Mouse (Mus musculus) monocyte, adult 2 months (primary cell): ENCODE measurements around the gene Prss12.

Experiments
- DNase-seq, 2 experiments: peaks; one replicate each; pipeline ENCODE4 v3.0.0; 2022; ENCODE audit warnings: low spot score in 2 of 2, low read depth in 1 of 2

Prss12 gene

DNA sequence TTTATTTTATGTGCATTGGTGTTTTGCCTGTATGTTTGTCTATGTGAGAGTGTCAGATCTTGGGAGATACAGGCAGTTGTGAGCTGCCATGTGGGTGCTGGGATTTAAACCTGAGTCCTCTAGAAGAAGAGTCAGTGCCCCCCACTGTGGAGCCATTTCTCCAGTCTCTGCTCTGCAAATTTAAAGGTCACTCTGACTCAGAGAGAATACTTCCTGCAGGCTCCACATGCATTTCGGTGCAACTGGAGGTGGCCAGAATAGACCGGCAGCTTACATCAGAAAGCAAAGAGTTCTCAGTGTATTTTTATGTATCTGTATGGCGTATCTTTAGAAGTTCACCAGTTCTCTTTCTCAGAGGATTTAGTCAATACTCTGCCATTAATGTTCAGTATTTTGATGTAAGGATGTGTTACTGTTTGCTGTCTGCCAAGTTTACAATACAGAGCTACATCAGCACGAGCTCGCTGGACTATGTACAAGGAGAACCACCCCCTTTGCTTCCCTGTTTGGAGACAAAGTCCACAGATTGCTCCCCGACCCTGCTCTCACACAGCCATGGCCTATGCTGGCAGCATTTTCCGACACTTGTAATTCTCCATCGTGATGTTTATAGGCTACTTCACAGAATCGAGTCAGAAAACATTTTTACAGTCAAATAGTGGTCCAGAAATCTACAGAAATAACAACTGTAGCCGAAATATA is 81.2 kb downstream of the Prss12 start:
- no peak for DNase-seq

DNA sequence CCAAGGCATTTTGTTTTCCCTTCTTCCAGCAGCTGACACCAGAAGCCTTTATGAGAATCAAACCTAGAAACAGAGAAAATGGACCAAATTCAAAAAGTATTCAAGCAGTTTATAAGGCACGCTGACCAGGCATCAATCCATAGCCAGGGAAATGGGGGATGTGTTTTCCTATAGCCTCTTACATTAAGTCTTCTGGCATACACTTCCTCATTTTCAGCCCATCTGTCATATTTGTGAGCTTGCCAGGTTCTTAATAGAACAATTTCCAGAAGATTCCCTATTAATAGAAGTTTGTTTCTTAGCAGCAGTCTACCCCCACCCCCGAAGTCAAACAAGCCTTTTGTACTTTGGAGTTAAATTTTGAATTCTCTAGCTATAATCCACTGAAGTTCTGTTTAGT is 84.4 kb downstream of the Prss12 start:
- no peak for DNase-seq

DNA sequence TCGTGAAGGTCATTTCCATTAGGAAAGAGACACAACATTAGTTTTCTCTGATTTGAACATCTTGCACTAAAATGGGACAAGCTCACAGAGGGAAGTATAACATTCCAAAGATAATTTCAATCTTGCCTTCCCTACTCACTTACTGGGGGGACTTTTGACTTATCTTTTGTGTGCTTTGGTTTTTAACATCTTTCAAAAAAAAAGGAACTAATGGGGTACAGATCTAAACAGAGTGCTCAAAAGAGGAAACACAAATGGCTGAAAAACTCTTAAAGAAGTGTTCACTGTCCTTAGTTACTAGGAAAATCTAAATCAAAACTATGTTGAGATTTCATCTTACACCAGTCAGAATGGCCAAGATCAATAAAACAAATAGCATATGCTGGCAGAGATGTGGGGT is 90.6 kb downstream of the Prss12 start:
- DNase-seq, result no peak

DNA sequence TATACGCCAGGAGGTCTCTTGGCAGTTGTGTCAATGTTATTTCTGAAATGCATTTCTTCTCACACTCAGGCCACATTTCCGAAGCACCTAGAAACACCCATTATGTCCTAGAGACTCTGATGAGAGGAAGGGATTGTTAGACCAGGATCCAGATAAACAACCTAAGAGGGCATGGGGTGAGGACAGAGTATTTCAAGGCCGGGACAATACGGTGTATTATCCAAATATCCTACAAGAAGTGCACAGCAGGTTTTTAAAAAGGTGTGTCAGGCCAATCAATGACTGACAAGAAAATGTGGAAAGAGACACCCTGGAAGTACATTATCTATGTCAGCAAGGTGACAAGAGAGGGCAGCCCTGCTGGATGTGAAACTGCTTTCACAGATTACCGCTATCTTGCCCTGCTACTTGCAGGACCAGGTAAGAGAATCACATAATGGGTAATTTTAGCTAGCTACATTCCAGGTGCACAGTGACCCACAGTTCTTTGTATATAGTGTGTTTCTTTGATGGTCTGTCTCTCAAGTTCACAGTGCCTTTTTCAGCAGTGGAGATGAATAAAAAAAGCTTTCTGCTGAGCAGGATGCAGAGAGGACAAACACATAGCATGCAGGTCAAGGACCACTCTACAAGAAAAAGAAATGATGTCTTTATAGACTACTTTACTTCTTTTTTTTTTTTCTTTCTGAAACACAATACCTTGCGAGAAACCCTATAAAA is 97.0 kb downstream of the Prss12 start:
- no peak for DNase-seq

DNA sequence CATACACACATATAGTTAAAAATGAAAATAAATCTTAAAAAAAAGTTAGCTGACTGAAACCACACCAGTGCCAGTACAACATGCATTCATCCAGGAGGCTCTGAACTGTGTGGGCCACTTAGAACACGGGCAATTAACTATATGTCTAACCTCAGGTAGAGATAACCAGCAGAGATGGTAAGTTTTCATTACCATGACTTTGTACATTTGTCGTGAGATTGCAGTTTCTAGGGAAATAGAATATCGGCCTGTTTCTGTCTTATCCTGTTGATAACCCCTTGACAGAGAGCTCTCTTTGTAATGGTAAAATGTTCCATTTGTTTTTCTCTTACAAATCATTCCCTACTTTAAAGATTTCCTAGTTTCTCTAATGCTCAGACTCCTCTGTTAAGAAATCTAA is 103.8 kb downstream of the Prss12 start:
- no peak for DNase-seq

DNA sequence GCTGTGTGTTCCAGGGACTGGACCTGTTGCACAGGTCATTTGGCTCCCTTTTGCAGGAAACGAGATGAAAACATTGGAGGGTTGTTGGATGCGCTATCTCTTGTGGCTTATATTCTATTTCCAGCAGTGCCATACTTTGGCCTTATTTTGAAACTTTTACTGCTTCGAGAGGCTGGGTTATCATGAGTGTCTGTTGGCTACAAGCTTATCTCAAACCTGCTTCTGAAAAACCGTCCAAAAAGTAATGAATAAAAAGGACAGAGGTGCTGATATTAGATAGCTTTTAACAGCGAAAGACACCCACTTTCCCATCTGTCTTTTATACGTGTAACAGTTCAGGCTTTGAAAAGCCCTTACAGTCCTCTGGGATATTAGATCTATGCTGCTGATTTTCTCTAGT is 107.2 kb downstream of the Prss12 start:
- DNase-seq, result no peak

DNA sequence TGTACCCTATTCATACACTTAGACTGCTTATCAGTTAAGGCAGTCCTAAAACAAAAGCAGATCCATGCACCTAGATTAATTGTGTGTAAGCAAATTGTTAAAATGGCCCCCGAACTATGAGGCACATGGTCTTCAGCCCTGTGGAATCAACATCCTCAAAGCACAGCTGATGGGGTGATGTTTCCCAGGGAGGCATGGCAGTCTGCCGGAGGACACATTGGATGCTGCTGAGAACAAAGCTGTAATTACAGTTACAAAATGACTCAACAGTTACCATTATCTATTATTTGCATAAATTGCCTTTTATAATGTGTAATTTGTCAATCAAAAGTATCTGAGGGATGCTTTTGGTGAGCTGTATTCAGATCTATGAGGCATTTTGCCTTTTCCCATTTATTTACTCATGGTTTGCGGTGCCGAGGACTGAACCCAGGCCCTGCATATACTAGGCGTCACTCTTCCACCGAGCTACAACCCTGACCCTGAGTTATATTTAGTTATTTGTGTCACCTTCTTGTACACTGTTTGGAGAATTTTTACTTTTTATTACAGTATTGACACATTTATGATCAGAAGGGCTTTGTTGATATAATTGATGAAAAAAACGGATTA is 108.6 kb downstream of the Prss12 start:
- DNase-seq, result no peak
